Mouse (Mus musculus): Measurements from ENCODE around the gene Ak2. TPM values are rescaled to one million over a fixed set of nuclear protein-coding genes. Genes with fewer than 3 reads are reported as not detected.

Gene Ak2
- 141 TPM for polyA plus RNA-seq (2017; shearing (Covaris generic))

DNA sequence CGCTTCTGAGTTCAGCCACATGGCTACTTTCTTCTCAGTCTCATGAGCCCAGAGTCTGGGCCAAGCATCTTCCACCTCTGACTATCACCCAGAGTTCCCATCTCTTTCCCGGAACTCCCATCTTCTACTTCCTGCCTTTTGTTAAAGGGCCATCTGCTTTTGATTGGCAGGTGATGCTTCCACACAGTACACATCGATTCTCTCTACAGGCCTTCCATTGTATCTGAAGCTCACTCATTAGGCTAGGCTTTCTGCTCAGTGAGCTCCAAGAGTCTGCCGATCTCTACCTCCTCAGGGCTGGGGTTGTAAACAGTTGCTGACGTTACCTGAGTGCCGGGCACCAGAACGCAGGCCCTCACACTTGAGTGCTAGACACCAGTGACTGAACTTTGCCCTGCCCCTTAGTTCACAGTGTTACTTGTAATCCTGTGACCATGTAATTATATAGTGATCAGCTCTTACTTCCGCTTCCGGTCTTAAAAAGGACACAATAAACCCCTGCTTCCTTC is at the start of gene Ak2:
Gene Ak2 (plus strand): TSS at position 459 of the 509 bp plus-strand sequence.

GRCm38 (mm10) chr4:128962029-128962925 is 29.5 kb upstream of the Ak2 start, which contains the start of gene Azin2:
Azin2 (minus strand) TSS chr4:128962442.

DNA sequence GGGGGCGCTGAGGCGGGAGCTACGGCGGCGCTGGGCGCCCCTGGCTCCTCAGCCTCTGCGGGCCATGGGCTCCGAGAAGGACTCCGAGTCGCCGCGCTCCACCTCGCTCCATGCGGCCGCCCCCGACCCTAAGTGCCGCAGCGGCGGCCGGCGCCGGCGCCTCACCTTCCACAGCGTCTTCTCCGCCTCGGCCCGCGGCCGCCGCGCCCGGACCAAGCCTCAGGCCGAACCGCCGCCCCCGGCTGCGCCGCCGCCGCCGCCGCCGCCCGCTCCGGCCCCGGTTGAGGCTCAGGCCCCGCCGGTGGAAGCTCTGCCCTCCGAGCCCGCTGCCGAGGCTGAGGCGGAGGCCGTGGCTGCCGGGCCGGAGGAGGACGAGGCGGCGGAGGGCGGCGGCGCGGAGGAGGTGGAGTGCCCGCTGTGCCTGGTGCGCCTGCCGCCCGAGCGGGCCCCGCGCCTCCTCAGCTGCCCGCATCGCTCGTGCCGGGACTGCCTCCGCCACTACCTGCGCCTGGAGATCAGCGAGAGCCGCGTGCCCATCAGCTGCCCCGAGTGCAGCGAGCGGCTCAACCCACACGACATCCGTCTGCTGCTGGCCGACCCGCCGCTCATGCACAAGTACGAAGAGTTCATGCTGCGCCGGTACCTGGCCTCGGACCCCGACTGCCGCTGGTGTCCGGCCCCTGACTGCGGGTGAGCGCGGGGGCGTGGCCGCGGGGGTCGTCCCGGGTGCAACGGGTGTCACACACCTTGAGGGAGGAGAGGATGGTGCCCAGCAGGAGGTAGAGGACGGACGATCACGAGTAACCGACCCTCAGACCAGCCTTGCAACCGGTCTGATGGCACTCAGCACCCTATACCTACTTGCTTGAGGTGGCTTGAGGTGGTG is 66.7 kb downstream of the Ak2 start, which contains the start of gene Rnf19b:
Gene Rnf19b (plus strand): TSS at position 65 of the 886 bp plus-strand sequence.

Other genes starting within 250 kb of the Ak2 start
- 0.13 TPM for gene A3galt2, start 236.6 kb upstream of the Ak2 start, polyA plus RNA-seq (2017; shearing (Covaris generic))
- gene Zfp362, start 185.9 kb upstream of the Ak2 start, polyA plus RNA-seq (2017; shearing (Covaris generic)), result 34.7 TPM
- 12.4 TPM for gene Trim62, start 108.4 kb upstream of the Ak2 start, polyA plus RNA-seq (2017; shearing (Covaris generic))
- 0.35 TPM for gene Azin2, start 29.5 kb upstream of the Ak2 start, polyA plus RNA-seq (2017; shearing (Covaris generic))
- gene Rnf19b, start 66.3 kb downstream of the Ak2 start, polyA plus RNA-seq (2017; shearing (Covaris generic)), result 44.8 TPM
- not detected for gene Tmem54, start 113.6 kb downstream of the Ak2 start, polyA plus RNA-seq (2017; shearing (Covaris generic))
- not detected for gene Hpca, start 130.1 kb downstream of the Ak2 start, polyA plus RNA-seq (2017; shearing (Covaris generic))
- 0.06 TPM for gene Fndc5, start 145.0 kb downstream of the Ak2 start, polyA plus RNA-seq (2017; shearing (Covaris generic))
- gene S100pbp, start 197.8 kb downstream of the Ak2 start, polyA plus RNA-seq (2017; shearing (Covaris generic)), result 14.3 TPM
- 45.5 TPM for gene Yars, start 197.8 kb downstream of the Ak2 start, polyA plus RNA-seq (2017; shearing (Covaris generic))

Measured in CD4-positive, CD25-positive, alpha-beta regulatory T cell (primary cell).